Mouse (Mus musculus): Measurements from ENCODE around the gene Ccl3.
A peak's percentile ranks its signal among the peaks of the same experiment; 100 is the strongest.

The Ccl3 gene

GRCm38 (mm10) chr11:83649305-83649841, at the start of gene Ccl3:
TSS of gene Ccl3 (minus strand) at chr11:83649355.
- DNase-seq (ENCODE audit: low spot score): no peak

- DNase-seq (ENCODE audit: low spot score): no peak
These were observed 42.9 kb upstream of the Ccl3 start for GRCm38 (mm10) chr11:83692008-83692407.

- DNase-seq (ENCODE audit: low spot score): no peak
These were observed 40.8 kb upstream of the Ccl3 start for GRCm38 (mm10) chr11:83689918-83690317.

GRCm38 (mm10) chr11:83675665-83676064, 26.5 kb upstream of the Ccl3 start:
- DNase-seq (ENCODE audit: low spot score): no peak

- DNase-seq (ENCODE audit: low spot score): no peak
These were observed 22.6 kb upstream of the Ccl3 start for GRCm38 (mm10) chr11:83671743-83672142.

- no peak for DNase-seq (ENCODE audit: low spot score)
These were observed 14.4 kb upstream of the Ccl3 start for GRCm38 (mm10) chr11:83663532-83663931.

GRCm38 (mm10) chr11:83662204-83662603, 13.0 kb upstream of the Ccl3 start, which contains the start of gene Ccl4:
TSS of gene Ccl4 (plus strand) at chr11:83662584.
- no peak for DNase-seq (ENCODE audit: low spot score)

- no peak for DNase-seq (ENCODE audit: low spot score)
These were observed 9.6 kb upstream of the Ccl3 start for GRCm38 (mm10) chr11:83658797-83659196.

GRCm38 (mm10) chr11:83657508-83657907, 8.4 kb upstream of the Ccl3 start:
- no peak for DNase-seq (ENCODE audit: low spot score)

GRCm38 (mm10) chr11:83654606-83655005, 5.5 kb upstream of the Ccl3 start:
- DNase-seq (ENCODE audit: low spot score): no peak

GRCm38 (mm10) chr11:83646356-83647149, 2.6 kb downstream of the Ccl3 start:
- DNase-seq (ENCODE audit: low spot score): no peak

- DNase-seq (ENCODE audit: low spot score): no peak
These were observed 3.6 kb downstream of the Ccl3 start, which contains the start of gene Rpl9-ps1 for GRCm38 (mm10) chr11:83645521-83645920. TSS of gene Rpl9-ps1 (minus strand) at chr11:83645621.

GRCm38 (mm10) chr11:83641216-83641615, 7.9 kb downstream of the Ccl3 start:
- no peak for DNase-seq (ENCODE audit: low spot score)

GRCm38 (mm10) chr11:83640141-83640540, 9.0 kb downstream of the Ccl3 start:
- DNase-seq (ENCODE audit: low spot score): no peak

- DNase-seq (ENCODE audit: low spot score): peak; percentile 10
These were observed 9.6 kb downstream of the Ccl3 start for GRCm38 (mm10) chr11:83639533-83639932.

- no peak for DNase-seq (ENCODE audit: low spot score)
These were observed 10.2 kb downstream of the Ccl3 start for GRCm38 (mm10) chr11:83638934-83639333.

- no peak for DNase-seq (ENCODE audit: low spot score)
These were observed 12.4 kb downstream of the Ccl3 start for GRCm38 (mm10) chr11:83636742-83637235.

- DNase-seq (ENCODE audit: low spot score): no peak
These were observed 14.3 kb downstream of the Ccl3 start for GRCm38 (mm10) chr11:83634898-83635297.

- peak; percentile 9 for DNase-seq (ENCODE audit: low spot score)
These were observed 14.7 kb downstream of the Ccl3 start for GRCm38 (mm10) chr11:83634425-83634824.

- DNase-seq (ENCODE audit: low spot score): no peak
These were observed 16.4 kb downstream of the Ccl3 start for GRCm38 (mm10) chr11:83632744-83633143.

GRCm38 (mm10) chr11:83631065-83631464, 18.1 kb downstream of the Ccl3 start:
- no peak for DNase-seq (ENCODE audit: low spot score)

- no peak for DNase-seq (ENCODE audit: low spot score)
These were observed 18.5 kb downstream of the Ccl3 start for GRCm38 (mm10) chr11:83630630-83631029.

- DNase-seq (ENCODE audit: low spot score): no peak
These were observed 20.3 kb downstream of the Ccl3 start for GRCm38 (mm10) chr11:83628808-83629207.
